Mouse (Mus musculus): ENCODE data around the gene Kxd1.
A peak's percentile ranks its signal among the peaks of the same experiment; 100 is the strongest.

The Kxd1 gene

GRCm38 (mm10) chr8:70527512-70528181, at the start of gene Kxd1, which contains the start of gene Fkbp8:
Gene Kxd1, minus strand, starts transcription at chr8:70527956.
Gene Fkbp8, plus strand, starts transcription at chr8:70527724.
- DNase-seq: peak; percentile 98

- no peak for DNase-seq
These were observed 49.5 kb upstream of the Kxd1 start for GRCm38 (mm10) chr8:70577207-70577606.

- no peak for DNase-seq
These were observed 47.2 kb upstream of the Kxd1 start for GRCm38 (mm10) chr8:70574915-70575314.

GRCm38 (mm10) chr8:70574302-70574701, 46.5 kb upstream of the Kxd1 start:
- no peak for DNase-seq

GRCm38 (mm10) chr8:70570990-70571389, 43.2 kb upstream of the Kxd1 start:
- DNase-seq: no peak

GRCm38 (mm10) chr8:70570360-70570759, 42.6 kb upstream of the Kxd1 start:
- DNase-seq: no peak

- DNase-seq: no peak
These were observed 37.8 kb upstream of the Kxd1 start for GRCm38 (mm10) chr8:70565561-70565960.

- no peak for DNase-seq
These were observed 37.0 kb upstream of the Kxd1 start for GRCm38 (mm10) chr8:70564696-70565235.

GRCm38 (mm10) chr8:70563763-70564387, 36.1 kb upstream of the Kxd1 start:
- DNase-seq: no peak

- DNase-seq: no peak
These were observed 35.0 kb upstream of the Kxd1 start for GRCm38 (mm10) chr8:70562802-70563201.

- DNase-seq: no peak
These were observed 34.2 kb upstream of the Kxd1 start for GRCm38 (mm10) chr8:70561809-70562535.

- DNase-seq: no peak
These were observed 33.6 kb upstream of the Kxd1 start for GRCm38 (mm10) chr8:70561357-70561756.

- no peak for DNase-seq
These were observed 32.8 kb upstream of the Kxd1 start for GRCm38 (mm10) chr8:70560564-70560963.

GRCm38 (mm10) chr8:70560096-70560495, 32.3 kb upstream of the Kxd1 start:
- DNase-seq: no peak

- DNase-seq: no peak
These were observed 31.2 kb upstream of the Kxd1 start for GRCm38 (mm10) chr8:70558983-70559382.

GRCm38 (mm10) chr8:70558334-70558733, 30.6 kb upstream of the Kxd1 start:
- no peak for DNase-seq

GRCm38 (mm10) chr8:70555079-70555747, 27.5 kb upstream of the Kxd1 start:
- DNase-seq: no peak

- peak; percentile 72 for DNase-seq
These were observed 26.0 kb upstream of the Kxd1 start for GRCm38 (mm10) chr8:70553740-70554139.

GRCm38 (mm10) chr8:70552836-70553235, 25.1 kb upstream of the Kxd1 start:
- DNase-seq: no peak

GRCm38 (mm10) chr8:70551558-70552161, 23.9 kb upstream of the Kxd1 start:
- DNase-seq: no peak

GRCm38 (mm10) chr8:70549412-70550184, 21.8 kb upstream of the Kxd1 start:
- DNase-seq: no peak

- no peak for DNase-seq
These were observed 20.0 kb upstream of the Kxd1 start for GRCm38 (mm10) chr8:70547762-70548161.
